Mouse (Mus musculus): ENCODE measurements at regions not wholly inside any gene's neighbourhood (a gene's known extent, or its start where the extent isn't known, plus 50 kb on each side); places are given as distances from the start of the nearest gene placed in this dataset.

DNA sequence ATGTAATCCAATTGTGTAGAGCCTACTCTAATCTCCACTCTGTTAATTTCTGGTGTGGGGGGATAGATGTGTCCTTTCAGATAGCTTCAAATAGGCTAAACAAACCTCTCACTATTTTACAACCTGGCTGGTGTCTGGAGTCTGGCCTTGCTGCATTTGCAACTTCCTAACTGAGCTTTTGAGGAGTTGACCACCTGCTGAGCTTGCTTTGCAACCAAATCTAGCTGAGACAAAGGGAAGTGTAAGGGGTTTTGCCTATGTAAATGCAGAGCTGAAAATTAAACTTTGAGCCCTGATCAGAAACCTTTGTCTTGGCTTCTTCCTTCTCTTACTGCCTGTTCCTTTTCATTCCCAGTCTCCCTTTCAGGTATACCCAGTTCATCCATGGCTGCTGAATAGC lies 404.3 kb downstream of the Cetn3 start:
- no peak for DNase-seq (ENCODE audit: low spot score in 2 of 2)

DNA sequence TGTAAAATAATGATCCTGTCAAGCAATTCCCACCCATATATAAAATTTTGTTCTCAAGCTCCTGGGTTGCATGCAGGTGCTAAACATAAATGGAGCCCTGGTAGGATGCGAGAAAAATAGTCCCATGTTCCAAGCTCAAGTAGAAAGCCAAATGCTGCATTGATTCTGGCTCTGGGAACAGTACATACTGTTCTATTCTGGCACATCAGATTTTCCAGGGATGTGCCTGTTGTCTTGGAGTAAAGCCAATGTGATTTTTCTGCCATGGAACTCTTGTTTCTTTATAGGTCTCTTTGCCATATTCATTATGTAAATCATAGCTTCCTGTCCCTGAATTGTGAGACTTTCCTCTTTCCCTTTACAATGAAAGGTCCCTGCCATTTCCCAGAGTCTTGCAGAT lies 417.9 kb downstream of the Cetn3 start:
- DNase-seq (ENCODE audit: low spot score in 2 of 2), result no peak

GRCm38 (mm10) chr13:82225430-82225829 lies 442.6 kb downstream of the Cetn3 start:
- DNase-seq (ENCODE audit: low spot score in 2 of 2), result no peak

- no peak for DNase-seq (ENCODE audit: low spot score in 2 of 2)
These were observed 451.0 kb downstream of the Cetn3 start for GRCm38 (mm10) chr13:82233901-82234300.

- no peak for DNase-seq (ENCODE audit: low spot score in 2 of 2)
These were observed 463.4 kb downstream of the Cetn3 start for GRCm38 (mm10) chr13:82246231-82246630.

DNA sequence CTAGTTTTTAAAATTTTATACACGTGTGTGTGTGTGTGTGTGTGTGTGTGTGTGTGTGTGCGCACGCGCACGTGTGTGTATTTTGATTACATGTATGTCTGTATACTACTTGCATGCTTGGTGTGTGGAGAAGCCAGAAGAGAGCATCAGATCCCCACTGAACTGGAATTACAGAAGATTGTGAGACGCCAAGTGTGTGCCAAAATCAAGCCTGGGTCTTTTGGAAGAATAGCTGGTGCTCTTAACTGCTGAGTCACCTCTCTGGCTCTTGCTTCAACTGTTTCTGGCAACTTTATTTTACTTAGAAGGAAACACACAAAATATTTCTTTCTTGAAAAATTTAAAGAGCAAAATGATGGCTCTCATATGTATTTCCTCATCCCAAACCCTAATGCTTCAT lies 467.5 kb downstream of the Cetn3 start:
- DNase-seq (ENCODE audit: low spot score in 2 of 2), result no peak

DNA sequence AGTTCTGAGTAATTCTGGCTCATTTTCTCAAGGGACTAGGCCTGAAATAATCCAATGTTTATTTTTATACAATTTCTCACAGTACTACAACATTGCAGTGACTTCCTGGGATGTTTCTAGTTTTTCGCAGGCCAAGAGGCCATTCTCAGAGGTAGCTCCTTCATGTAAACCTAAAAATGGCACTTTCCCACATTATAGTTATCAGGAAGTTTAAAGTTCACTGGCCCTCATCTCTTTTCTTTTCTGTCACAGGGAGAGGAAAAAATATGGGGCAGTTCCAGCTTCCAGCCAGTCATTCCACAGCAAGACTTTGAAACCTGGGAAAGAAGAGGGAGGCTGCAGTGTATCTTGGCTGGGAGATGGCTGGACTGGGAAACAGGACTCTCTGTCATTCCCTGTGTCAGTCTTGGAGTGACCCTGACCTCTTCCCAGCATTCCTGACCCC lies 475.6 kb downstream of the Cetn3 start:
- no peak for DNase-seq (ENCODE audit: low spot score in 2 of 2)

DNA sequence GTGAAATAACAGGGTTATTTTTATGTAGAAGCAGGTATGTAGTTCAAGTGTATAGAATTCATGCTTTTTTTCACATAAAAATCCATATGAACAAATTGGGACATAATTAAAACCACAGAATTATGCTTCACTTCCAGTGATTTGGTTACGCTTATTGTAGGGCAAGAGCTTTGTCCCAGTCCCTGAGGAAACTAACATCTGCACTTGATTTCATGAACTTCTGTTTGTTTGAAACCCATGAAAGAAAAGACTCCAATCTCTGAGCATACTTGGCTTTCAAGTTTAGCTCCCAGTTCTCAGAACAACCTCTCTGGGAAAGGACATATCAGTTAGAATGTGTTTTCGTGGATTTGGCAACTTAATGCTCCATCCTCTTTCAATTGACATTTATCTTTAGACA lies 481.4 kb downstream of the Cetn3 start:
- DNase-seq (ENCODE audit: low spot score in 2 of 2), result no peak

- no peak for DNase-seq (ENCODE audit: low spot score in 2 of 2)
These were observed 482.3 kb downstream of the Cetn3 start for GRCm38 (mm10) chr13:82265170-82265569.

DNA sequence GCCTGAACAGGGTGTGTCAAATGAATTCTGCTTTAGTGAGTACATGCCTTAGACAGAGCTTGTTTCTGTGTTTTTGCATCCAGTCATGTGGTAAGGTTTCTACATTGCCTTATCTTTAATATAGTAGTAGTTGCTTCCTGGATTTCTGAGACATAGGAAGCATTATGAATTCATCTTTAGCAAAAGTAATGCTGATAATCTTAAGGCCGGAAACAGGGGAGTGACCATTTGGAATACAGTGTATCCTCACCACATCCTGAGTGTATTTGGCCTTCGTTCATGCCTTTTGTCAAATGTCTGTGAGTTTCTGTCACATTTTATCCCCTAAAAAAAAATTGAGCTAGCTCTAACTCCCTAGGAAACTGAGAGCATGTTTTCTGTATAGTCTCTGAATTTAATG lies 482.9 kb downstream of the Cetn3 start:
- no peak for DNase-seq (ENCODE audit: low spot score in 2 of 2)

- no peak for DNase-seq (ENCODE audit: low spot score in 2 of 2)
These were observed 491.9 kb downstream of the Cetn3 start for GRCm38 (mm10) chr13:82274733-82275132.

DNA sequence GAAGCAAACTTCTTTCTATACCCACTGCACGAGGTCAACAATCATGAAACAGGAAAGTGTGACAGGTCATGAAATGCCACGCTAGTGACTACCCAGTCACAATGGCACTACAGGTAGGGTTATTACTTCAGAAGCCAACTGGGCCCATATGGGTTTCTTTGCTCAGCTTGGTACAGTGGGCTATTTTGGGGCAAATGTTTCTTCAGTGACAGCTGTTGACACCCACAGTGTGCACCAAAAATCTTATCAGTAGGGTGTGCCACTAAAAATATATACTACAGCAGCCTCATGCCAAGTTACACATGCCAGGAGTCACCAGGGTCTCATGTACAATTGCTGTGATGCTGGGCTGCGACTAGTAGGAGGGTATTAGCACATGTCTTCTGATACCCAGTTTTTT lies 493.1 kb downstream of the Cetn3 start:
- no peak for DNase-seq (ENCODE audit: low spot score in 2 of 2)

DNA sequence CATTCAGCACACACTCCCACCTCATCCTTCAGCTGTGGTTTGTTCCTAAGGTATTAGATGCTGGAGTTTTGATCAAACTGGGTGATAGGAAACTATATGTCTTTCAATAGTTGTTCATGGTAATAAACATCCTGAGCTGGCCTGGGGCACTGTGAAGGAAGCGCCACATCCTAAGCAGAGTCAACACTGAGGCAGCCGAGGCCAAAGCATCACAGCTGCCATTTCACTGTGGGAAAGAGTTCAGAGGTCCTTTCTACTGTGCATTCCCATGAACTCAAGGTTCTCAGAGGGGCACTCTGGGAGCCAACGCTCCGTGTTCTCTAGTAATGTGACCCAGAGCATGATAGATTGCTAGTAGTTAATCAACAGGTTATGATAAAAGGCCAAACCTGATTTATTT lies 497.9 kb downstream of the Cetn3 start:
- DNase-seq (ENCODE audit: low spot score in 2 of 2), result no peak

DNA sequence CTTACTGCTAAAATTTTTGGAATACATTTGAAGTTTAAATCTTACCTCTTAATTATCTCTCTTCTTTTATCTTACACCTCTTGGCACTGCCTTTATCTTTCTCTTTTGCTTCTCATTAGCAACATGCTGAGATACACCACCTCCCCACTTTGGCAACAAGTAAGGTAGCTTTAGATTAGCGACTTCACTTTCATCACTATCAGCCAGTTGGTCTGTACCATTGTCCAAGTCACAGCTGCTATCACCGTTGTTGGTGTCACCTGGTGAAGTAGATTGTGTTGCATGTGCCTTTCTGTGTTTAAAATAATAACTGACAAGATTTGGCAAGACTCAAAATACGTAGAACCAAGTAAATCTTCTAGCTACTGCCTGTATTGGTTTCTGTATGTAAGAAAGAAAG lies 513.0 kb downstream of the Cetn3 start:
- DNase-seq (ENCODE audit: low spot score in 2 of 2), result no peak

- DNase-seq (ENCODE audit: low spot score in 2 of 2), result no peak
These were observed 521.4 kb downstream of the Cetn3 start for GRCm38 (mm10) chr13:82304227-82304626.

DNA sequence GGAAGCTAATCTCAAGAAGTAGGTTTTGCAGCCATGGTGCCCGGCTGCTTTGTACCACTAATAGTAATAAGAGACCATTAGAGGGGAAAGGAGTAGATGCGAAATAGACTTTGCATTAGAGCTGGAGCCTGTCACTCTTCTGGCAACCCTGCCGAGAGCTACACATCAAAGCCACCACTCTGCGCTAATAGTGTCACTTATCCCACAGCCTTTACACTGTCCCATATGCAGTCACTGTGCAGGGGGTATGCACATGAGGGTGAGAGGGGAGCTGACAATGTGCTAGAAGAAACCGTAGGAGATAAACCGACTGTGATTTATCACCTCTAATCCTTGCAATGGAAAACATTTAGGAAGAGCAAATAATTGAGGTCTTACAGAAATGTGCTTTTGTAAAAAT lies 522.2 kb downstream of the Cetn3 start:
- no peak for DNase-seq (ENCODE audit: low spot score in 2 of 2)

GRCm38 (mm10) chr13:82308336-82308735 lies 525.5 kb downstream of the Cetn3 start:
- DNase-seq (ENCODE audit: low spot score in 2 of 2), result no peak

- DNase-seq (ENCODE audit: low spot score in 2 of 2), result no peak
These were observed 533.8 kb downstream of the Cetn3 start for GRCm38 (mm10) chr13:82316573-82317202.

DNA sequence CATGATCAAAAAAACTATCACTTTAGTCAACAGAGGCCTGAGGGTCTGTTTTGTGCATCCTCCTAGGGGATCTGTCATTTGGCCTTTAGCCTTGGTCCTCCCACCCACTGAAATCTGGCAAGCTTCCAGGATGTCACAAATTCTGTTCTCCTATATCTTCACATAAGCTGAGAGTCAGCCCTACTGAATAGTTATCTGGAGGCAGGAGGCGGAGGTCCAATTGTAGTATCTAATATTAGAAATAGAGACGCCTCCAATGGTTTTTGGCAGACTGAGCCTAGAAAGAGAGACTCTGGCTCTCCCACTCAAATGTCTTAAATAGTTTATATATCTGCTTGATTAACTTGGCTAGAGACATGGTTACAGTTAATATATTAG lies 534.3 kb downstream of the Cetn3 start:
- DNase-seq (ENCODE audit: low spot score in 2 of 2), result peak in 1 of 2 experiments; percentile 27

DNA sequence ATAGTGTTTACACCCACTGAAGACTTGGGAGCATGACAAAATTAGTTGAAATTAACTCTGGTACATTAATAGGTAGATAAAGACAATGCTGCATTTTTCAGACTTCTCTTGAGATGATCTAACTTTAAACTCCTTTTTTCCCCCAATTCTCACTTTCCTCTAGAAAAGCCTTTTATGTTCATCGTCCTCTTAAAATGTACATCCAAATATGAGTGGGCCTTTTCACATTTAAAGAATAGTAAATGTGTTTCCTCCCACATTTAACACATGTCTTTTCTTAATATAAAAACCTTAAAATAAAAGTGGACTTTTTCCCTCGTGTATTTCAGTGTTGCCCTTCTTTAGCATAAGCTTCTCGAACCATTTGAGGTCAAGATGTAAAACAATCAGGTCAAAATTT lies 535.5 kb downstream of the Cetn3 start:
- no peak for DNase-seq (ENCODE audit: low spot score in 2 of 2)

DNA sequence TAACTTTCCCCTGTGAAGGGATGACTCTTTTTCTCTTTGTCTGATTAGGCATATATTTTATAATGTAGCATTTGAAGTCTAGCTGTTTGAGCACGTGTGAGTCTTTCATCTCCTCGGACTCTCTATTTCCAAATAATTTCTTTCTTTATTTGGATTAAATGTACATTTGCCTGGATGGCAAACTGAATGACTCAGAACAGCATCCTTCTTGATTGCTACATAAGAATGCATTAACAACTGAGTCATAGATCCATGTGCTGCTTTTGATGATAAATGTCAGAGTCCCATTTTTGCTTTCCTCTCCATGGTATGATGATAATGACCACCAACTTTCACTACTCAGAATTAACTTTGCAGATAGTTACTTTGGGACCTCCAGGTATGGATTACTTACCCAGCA lies 571.5 kb downstream of the Cetn3 start:
- DNase-seq (ENCODE audit: low spot score in 2 of 2), result no peak

DNA sequence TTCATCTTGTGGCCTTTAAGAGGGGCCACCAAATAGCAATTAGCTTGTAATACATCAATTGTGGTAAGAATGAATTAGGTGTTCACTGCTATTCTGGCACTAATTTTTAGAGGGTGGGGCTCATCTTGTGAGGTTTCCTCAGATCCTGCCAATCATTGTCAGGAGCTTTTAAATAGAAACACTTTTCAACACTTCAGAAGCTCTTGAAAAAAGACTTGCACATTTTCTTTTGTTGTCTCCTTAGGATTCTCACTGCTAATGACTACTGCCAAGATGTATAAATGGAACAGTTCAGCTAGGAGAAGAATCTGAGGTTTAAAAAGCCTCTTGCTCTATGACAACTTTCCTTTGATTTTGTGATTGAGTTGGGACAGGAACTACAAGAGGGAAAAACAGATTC lies 572.4 kb downstream of the Cetn3 start:
- DNase-seq (ENCODE audit: low spot score in 2 of 2), result no peak

DNA sequence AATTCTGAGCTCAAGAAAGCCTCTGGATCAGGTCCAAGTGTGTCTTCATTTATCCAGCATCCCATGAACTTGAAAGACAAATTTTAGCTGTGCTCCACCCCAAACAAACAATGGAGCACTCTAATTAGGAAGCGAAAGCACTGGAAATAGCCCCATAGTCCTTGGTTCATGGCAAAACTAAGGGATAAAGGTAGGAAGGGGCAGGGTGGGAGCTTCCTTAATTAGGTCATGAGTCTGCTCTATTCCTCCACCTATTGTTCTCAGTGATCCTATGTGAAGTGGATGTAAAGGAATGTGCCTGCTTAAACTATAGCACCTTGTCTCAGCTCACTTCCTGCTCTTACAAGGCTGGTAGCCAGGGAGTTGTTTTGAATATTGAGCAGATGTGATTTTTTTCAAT lies 576.6 kb downstream of the Cetn3 start:
- no peak for DNase-seq (ENCODE audit: low spot score in 2 of 2)

GRCm38 (mm10) chr13:82360711-82361110 lies 577.8 kb downstream of the Cetn3 start:
- no peak for DNase-seq (ENCODE audit: low spot score in 2 of 2)

All from urinary bladder, postnatal 4 days (tissue).